Mouse (Mus musculus): Measurements from ENCODE around the gene Ergic3.
A peak's percentile ranks its signal among the peaks of the same experiment; 100 is the strongest.

Gene Ergic3

DNA sequence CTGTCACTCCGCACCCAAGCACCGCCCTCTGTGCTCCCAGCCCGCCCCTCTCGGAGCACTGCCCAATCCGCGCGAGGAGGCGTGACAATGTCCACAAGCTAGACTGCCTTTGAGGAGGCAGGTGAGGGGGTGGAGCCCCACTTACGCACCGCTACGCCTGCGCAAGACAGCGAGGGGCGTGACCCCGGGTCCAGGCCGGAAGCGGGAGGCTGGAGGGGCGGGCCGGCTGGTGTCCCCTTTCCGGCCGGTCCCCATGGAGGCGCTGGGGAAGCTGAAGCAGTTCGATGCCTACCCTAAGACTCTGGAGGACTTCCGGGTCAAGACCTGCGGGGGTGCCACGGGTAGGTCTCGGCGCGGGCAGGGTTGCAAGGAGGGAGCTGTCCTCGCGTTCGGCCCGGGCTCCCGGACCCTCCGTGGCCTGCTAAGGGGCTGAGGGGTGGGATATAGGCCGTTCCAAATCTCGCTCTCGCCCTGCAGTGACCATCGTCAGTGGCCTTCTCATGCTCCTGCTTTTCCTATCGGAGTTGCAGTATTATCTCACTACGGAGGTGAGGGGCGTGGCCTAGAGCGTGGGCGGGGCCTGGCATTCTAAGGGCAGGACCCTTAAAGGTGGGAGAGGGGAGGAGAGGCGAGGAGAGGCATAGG is at the start of gene Ergic3, which contains the start of gene 6430550D23Rik:
Gene Ergic3, plus strand, starts transcription at position 158 of the 645 bp plus-strand sequence.
Gene 6430550D23Rik, minus strand, starts transcription at position 90 of the 645 bp plus-strand sequence.
- DNase-seq (ENCODE audit: low spot score): peak; percentile 99

DNA sequence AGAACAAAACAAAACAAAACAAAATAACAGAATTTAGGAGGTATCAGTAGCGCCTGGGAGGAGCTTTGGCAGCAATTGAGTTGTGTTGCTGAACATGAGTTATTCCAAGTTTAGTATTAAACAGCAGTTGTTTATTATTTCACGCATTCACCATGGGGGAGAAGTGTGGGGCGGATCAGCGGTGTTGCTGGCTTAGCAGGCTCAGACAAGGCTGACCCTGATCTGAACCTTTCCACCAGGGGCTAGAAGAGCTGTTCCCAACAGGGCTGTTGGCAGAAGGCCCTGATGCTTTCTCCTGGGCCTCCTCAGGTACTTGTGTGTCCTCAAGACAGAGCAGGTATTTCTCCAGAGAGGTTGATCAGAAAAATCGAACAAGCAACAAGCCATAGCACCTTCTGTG is 47.9 kb upstream of the Ergic3 start:
- DNase-seq (ENCODE audit: low spot score): no peak

DNA sequence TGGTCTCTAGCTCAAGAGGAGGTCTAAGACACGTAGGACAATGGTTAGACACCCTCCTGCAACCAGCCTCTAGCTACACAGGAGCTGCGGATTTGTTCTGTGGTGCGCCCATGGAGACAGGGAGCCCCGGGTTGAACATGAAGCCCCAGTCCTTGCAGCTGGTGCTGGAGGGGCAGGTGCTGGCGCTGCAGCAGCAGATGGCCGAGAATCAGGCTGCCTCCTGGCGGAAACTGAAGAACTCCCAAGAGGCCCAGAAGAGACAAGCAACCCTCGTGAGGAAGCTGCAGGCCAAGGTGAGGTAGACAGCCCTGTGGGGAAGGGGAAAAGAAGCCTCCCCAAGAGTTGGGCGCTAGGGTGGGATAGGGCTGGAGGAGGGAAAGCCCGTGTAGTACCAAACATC is 46.0 kb upstream of the Ergic3 start:
- DNase-seq (ENCODE audit: low spot score): no peak

DNA sequence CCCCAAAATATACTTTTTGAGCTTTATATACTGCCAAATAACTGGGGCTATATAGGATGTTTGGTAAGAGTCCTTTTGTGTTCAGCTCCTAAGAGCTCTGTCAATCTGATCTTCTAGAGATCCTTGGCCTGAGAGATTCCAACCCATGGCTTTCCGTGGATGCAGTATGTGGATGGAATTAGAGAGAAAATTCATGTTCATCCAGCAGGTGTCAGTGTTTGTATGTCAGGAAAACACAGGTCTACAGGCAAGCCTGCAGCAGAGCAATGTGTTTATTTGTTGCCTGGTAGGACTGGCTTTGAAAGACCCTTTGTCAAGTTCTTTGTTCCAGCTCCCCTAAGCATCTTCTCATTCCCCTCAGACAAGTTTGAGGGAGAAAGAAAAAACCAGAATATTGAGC is 44.9 kb upstream of the Ergic3 start:
- no peak for DNase-seq (ENCODE audit: low spot score)

DNA sequence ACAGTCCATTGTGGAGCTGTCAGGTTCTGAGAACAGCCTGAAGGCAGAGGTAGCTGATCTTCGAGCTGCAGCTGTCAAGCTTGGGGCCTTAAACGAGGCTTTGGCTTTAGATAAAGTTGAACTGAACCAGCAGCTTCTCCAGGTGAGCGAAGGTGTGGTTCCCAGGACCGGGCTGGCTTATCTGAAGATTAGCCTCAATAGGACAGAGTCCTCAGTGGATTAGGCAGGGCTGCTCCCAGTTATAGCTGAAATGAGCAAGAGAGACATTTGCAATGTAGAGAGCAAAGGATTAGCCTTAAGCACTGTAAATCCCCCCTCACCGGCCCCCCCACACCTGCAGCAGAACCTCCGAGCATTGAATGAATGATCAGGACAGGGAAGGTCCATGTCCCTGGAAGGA is 34.5 kb upstream of the Ergic3 start:
- no peak for DNase-seq (ENCODE audit: low spot score)

DNA sequence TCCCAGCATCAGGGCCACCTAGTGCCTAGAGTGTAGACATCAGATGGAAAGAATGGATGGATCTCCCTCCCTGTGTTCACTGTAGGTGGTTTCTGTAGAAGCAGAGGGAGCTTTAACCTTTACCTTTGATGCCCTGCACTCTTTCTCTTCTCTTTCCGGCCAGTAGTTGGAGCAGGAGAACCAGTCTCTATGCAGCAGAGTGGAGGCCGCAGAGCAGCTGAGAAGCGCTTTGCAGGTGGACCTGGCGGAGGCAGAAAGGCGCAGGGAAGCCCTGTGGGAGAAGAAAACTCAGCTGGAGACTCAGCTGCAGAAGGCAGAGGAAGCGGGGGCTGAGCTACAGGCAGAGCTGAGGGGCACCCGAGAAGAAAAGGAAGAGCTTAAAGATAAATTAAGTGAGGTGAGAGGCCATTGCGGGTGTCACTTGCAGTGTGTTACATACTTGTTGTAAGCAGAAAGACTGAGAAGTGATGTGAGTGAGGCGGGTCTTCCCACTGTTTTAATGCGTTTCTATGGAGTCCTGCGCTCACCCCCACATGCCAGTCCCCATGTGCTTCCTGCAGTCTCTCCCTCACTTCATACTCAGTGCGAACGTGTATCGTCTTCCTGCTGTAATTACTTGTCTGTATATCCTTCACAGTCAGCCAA is 33.6 kb upstream of the Ergic3 start:
- no peak for DNase-seq (ENCODE audit: low spot score)

DNA sequence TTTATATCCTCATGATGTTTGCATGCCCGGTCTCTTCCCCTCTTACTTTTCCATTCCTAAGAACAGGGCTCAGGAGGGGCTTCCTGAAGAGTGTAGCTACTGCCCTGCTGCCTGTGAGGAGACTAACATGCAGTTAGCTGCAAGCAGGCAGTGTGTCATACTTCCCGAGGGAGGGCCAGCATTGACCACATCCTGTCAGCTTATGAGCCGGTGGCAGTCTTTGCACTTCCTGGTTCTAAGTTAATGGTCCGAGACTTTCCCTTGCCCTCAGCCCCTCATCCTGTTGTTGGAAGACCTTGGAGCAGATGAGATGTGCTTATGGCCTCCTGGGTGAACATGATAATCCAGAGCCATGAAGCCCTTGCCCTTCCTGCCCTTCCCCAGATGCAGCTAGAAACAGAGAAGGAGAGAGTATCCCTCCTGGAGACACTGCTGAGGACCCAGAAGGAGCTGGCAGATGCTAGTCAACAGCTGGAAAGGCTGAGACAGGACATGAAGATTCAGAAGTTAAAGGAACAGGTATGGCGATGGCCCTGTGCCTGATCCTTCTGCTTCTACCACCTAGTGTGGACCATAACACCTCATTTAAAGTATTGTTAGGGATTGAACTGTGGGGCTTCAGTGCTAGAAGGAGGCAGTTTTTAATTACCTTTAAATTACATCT is 28.4 kb upstream of the Ergic3 start:
- peak; percentile 82 for DNase-seq (ENCODE audit: low spot score)

DNA sequence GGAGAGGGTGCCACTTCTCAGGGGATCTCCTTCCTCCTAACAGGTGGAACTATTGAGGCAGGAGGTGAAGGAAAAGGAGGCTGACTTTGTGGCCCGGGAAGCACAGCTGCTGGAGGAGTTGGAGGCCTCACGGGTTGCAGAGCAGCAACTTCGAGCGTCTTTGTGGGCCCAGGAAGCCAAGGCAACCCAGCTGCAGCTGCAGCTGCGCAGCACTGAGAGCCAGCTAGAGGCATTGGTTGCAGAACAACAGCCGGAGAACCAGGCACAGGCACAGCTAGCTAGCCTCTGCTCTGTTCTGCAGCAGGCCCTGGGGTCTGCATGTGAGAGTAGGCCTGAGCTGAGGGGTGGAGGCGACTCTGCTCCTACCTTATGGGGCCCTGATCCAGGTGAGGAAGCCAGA is 22.1 kb upstream of the Ergic3 start:
- DNase-seq (ENCODE audit: low spot score): no peak

DNA sequence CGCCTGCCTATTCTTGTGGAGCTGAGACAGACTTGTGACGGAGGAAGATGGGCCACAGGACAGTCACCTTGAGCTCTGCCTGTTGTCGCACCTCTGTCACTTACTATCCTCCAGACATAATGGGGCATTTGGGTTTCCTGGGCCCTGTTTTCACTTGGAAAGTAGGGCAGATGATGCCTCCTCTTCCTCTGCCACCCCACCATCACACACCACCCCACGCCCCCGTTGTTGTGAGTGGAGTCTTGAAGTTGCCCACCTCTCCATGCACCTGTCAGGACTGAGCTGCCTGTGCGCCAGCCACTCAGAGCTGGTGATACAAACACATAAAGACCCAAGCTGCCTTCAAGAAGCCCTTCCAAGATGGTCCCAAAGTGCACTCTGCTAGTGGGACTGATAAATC is 20.7 kb upstream of the Ergic3 start:
- no peak for DNase-seq (ENCODE audit: low spot score)

DNA sequence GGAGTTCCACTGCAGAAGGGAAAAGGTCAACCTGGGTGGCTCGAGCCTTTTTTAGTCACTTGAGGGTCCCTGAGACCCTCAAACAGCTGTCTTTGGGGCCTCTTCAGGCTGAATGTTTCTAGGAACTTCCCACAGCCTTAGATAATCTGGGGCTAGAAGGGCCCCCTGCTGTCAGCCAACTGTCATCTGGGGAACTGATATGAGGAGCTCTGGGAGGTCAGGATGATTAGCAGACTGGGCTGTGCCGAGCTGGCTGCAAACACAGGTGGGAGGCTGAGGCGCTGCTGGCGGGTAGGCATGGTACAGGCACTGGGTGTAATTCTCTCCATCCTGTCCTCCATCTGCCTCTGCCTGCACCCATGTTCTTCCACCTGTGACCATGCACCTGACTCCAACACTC is 18.8 kb upstream of the Ergic3 start:
- DNase-seq (ENCODE audit: low spot score): no peak

DNA sequence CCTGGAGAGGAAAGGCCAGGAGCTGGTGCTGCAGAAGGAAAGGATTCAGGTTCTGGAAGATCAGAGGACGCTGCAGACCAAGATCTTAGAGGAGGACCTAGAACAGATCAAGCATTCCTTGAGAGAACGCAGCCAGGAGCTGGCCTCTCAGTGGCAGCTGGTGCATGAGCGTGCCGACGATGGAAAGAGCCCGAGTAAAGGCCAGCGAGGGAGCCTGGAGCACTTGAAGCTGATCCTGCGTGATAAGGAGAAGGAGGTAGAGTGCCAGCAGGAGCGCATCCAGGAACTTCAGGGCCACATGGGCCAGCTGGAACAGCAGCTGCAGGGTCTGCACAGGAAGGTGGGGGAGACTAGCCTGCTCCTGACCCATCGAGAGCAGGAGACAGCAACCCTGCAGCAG is 16.7 kb upstream of the Ergic3 start:
- DNase-seq (ENCODE audit: low spot score): no peak

DNA sequence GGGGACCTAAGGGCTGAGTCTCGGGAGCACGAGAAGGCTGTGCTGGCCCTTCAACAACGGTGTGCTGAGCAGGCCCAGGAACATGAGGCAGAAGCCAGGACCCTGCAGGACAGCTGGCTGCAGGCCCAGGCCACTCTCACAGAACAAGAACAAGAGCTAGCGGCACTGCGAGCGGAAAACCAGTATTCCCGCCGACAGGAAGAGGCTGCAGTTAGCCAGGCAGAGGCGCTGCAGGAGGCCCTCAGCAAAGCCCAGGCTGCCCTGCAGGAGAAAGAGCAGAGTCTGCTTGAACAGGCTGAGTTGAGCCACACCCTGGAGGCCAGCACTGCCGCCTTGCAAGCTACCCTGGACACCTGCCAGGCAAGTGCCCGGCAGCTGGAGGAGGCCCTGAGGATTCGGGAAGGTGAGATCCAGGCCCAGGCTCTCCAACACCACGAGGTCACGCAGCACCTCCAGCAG is 16.0 kb upstream of the Ergic3 start:
- DNase-seq (ENCODE audit: low spot score): no peak

DNA sequence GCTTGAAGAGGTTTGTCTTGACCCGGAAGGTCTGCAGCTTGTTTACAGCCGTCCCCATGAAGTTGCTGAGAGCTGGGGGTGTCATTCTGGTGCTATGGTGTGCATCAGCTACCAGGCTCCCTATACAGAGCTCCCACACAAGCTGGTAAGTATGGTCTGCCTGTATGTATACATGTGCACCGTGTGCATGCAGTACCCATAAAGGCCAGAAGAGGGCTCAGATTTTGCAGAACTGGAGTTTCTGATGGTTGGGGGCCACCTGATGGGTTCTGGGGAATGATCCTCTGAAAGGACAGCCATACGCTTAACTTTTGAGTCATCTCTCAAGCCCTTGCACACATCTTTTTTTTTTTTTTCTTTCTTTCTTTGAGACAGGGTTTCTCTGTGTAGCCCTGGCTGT is 2.5 kb upstream of the Ergic3 start:
- peak; percentile 10 for DNase-seq (ENCODE audit: low spot score)

DNA sequence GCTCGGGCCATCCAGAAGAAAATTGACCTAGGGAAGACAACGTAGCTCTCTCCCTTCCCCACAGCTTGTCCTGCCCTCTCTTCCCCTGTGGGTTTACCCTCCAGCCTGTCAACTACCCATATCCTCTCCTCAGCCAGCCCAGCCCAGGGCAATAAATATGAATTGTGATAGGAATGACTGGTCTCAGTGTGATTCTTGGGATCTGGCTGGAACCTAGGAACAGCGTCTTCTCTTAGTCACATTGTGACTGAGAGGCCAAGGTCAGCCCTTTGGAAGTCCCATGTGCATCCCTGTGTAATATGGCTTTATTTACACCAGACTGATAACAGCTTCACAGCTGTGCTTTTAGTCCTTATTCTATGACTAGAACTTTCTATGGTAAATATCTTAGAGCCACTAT is 10.3 kb downstream of the Ergic3 start:
- no peak for DNase-seq (ENCODE audit: low spot score)

DNA sequence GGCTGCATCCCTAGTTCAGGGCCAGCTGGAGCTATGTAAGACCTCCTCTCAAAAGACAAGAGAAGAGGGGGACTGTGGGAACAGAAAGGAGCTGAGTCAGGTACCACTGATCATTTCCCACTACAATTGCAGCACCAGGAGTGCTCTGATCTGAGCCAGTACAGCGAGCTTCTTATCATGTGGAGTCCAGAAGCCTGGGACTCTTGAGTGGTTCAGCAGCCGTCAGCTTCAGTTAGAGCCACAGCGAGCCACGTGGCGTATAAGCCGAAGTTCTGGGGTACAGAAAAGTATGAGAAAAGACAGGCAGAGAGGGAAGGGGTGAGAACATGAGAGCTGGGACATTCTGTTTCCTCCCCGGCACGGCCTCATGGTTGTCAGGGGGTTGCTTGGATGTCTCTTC is 13.4 kb downstream of the Ergic3 start:
- DNase-seq (ENCODE audit: low spot score): no peak

DNA sequence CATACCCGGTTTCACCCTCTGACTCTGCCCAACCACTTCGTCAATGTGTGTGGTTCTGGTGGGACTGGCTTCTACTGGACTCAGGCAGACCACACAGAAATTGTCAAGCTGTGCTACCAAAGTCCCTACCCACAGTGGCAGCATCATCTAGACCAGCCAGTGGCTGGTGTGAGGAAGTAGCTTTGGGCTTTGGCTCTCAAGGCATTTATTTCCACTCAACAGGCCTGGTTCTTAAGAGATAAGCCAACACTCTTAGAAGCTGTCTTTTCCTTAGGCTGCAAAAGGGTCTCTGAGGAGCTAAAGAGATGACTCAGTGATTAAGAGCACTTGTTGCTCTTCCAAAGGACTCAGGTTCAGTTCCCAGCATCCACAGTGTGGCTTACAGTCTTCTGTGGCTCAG is 13.9 kb downstream of the Ergic3 start:
- DNase-seq (ENCODE audit: low spot score): no peak

DNA sequence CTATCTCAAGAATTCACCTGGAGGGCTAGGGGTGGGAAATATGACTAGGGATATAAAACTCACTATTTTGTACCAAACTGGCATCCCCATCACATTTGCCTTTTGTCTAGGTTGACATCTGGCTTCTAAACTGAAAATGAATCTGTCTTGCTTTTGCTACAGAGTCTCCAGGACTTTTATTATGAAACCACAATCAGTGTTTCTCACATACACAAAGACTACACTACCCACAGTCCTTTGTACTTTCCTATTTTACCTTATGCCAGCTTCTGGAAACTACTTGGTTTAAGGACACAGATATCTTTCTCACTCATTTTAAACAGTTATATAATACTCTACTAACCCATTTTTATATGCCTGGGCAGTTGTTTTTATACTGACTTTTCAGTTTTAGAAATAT is 17.6 kb downstream of the Ergic3 start:
- no peak for DNase-seq (ENCODE audit: low spot score)

DNA sequence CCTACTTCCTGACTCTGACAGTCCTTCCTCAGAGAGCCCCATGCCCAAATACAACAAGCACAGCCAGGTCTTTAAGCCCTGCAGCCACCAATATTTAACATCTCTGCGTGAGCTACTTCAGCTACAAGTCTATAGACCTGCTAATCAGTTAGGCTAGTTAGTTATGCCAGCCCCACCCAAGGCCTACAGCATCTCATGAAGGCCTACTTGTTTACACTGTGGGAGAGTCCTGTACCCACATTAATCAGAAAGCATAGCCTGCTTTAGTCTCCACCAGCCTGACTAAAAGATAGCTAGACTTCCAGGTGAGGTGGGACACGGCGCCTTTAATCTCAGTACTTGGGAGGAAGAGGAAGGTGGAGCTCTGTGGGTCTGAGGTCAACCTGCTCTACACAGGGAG is 31.5 kb downstream of the Ergic3 start:
- DNase-seq (ENCODE audit: low spot score): no peak

DNA sequence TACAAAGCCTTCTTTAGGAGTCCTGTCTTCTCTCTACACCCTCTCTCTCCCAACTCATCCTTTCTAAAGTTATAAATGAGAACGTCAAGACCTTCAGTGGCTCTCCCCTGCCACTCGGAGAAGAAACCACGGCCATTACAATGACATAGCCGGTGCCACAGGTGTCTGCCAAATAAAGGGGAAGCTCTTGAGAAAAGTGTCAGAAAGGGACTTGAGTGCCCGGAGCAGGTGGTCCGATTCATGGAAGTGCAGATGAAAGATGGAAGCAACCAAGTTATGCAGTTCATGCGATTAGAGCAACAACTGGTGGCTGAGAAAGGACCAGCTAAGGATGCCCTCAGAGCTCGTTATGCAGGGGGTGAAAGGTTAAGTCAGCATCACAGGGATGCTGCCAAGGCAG is 35.1 kb downstream of the Ergic3 start:
- DNase-seq (ENCODE audit: low spot score): no peak

DNA sequence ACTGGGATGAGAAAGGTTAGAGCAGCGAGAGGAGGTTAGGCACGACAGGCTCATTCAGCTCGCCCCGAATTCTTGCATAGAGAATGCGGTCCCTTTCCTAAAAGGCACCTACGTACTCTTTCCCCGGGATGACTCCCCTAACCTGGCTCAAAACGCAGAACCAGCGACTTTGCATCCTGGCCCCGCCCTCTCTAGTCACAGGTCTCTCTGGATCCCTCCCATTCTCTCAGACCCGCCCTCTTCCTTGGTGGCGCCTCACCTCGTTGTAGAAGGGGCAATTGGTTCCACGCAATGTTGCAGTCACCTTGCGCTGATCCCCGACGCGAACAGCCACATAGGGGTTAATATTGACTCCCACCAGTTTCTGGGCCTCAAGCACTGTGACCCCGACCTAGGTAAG is 40.1 kb downstream of the Ergic3 start:
- peak; percentile 18 for DNase-seq (ENCODE audit: low spot score)

DNA sequence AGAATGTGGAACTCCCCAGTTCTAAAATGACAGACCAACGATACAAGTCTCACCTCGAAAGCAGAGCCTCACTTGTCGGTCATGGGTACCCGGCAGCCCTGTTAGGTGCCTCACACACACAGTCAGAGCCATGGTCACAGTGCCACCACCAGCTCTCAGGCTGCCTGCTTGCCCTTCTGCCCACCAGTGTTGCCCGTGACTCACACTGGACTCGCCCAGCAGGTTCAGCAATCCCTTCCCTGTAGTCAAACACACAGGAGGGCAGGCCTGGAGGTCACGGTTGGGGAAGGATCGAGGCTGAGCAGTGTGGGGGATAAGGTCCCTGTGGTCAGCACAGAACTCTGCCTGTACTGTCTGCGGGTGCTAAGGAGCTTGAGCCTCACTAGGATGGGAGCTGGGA is 45.0 kb downstream of the Ergic3 start, which contains the start of gene Fer1l4:
Gene Fer1l4, minus strand, starts transcription at position 132 of the 400 bp plus-strand sequence.
- no peak for DNase-seq (ENCODE audit: low spot score)

DNA sequence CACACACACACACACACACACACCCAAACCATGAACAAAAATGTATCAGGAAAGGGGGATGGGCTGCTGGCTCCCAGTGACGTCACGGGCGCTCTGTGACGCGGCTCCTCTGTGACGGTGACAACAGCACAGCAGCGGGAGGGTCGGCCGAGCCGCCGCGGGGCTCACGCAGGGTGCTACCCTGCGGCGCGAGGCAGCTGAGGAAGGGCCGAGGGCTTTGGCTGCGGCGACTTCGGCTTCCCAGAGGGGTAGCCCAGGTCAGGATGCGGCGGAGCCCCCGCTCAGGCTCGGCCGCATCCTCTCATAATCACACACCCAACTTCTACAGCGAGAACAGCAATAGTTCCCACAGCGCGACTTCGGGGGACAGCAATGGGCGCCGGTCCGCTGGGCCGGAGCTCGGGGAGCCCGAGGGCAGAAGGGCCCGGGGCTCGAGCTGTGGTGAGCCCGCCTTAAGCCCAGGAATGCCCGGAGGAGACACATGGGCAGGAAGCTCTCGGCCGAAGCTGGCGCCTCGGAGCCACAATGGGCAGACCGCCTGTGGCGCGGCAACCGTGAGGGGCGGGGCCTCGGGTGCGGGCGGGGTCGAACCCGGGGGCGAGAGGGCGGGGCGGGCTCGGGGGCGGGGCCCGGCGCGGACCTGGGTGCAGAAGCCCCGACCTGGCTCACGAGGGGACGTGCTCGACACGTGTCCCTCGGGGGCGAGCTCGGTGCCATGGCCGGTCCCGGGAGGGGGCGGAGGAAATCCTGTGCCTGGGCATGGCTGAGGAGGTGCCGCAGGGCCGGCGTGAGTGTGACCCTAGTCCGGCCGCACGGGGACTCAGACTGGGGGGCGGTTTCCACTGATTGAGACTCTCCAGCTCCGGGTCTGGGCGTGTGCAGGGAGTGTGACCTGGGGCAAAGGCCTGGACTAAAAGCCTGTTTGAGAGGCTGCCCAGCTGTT is 57.5 kb downstream of the Ergic3 start, which contains the start of gene Spag4:
Gene Spag4, plus strand, starts transcription at position 77 of the 943 bp plus-strand sequence.
- peak; percentile 86 for DNase-seq (ENCODE audit: low spot score)
